Mouse (Mus musculus) hindlimb bud, embryonic 11.5 days (tissue): ENCODE data around the gene Srd5a2.
A peak's percentile ranks its signal among the peaks of the same experiment; 100 is the strongest.
"Not testable (repeated sequence)": the region's sequence is repeated elsewhere in the genome, so short reads cannot be mapped to it uniquely, and the experiment has no call there.

ENCODE experiments used
- DNase-seq: peaks from one replicate; pipeline ENCODE4 v3.0.0-alpha.2; 2012; ENCODE audit warnings: low read depth, low spot score; ENCODE audit errors: extremely low spot score

The Srd5a2 gene

GRCm38 (mm10) chr17:74047210-74048082, at the start of gene Srd5a2:
Gene Srd5a2 (minus strand): TSS chr17:74047916.
- no peak for DNase-seq

DNA sequence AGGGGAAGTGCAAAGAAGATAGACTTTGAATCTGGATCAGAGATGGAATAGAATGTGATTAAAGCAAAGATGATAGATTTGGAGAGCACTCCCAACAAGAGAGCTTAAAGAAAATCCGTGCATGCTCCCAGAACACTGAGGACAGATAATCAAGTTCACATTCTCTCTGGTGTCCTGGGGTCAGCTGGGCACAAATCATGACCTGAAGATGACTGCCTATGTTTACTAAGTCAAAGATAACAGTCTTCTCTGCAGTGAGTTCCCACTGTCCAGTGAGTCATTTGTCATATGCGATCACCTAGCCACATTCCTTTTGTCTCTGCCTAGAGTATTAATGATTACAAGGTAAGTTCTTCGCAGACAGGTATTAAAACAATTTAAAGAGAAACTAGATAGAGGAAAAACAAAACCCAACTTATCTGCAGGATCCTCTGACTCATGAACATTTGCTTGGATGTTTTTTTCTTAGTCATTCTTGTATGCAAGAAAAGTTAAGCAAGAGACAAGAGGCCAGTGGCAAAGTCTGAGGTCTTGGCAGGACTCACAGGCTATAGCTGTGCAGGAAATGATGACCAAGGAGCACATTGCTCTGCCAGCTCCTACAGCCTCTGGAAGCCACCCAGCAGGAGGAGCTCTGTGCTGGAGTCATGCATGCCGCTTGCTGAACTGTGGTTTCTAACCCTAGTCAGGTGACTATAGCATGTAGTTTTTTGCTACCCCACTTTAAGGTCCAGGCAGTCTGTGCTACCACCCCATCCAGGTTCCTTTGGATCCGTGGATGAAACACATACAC, 41.4 kb upstream of the Srd5a2 start:
- DNase-seq, result no peak

- DNase-seq, result no peak
Measured at GRCm38 (mm10) chr17:74088016-74088415, 40.3 kb upstream of the Srd5a2 start.

- no peak for DNase-seq
Measured at GRCm38 (mm10) chr17:74083370-74083769, 35.7 kb upstream of the Srd5a2 start.

DNA sequence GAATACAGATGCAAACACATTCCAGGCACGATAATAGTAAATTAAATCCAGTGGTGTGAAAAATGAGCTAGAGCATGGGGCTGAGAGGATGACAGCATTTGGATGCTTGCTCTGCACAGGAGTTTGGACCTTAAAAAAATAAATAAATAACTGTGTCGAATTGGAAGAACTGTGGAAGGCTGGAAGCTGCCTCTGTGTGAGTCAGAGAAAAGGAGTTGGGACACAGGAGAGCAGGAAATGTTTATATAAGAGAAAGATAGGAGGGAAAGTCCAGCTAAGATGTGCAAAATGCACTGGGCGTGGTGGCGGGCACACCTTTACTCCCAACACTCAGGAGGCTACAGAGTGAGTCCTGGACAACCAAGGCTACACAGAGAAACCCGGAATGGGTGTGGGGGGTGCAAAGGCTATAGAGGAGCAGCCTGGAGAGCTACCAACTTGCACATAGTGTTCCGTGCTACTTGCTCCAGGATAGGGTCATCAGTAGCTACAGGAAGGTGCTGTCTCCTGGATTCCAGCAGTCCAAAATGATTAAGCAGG, 32.4 kb upstream of the Srd5a2 start:
- DNase-seq, result no peak

GRCm38 (mm10) chr17:74078776-74079495, 31.2 kb upstream of the Srd5a2 start:
- DNase-seq, result no peak

GRCm38 (mm10) chr17:74073067-74073466, 25.4 kb upstream of the Srd5a2 start:
- not testable (repeated sequence) for DNase-seq

GRCm38 (mm10) chr17:74062763-74063162, 15.0 kb upstream of the Srd5a2 start:
- not testable (repeated sequence) for DNase-seq

GRCm38 (mm10) chr17:74048229-74048816, 607 bp upstream of the Srd5a2 start:
- no peak for DNase-seq

GRCm38 (mm10) chr17:74043754-74044153, 4.0 kb downstream of the Srd5a2 start:
- no peak for DNase-seq

GRCm38 (mm10) chr17:74020526-74021203, 27.1 kb downstream of the Srd5a2 start:
- DNase-seq, result peak; percentile 73

- no peak for DNase-seq
Measured at GRCm38 (mm10) chr17:74018281-74018680, 29.4 kb downstream of the Srd5a2 start.

GRCm38 (mm10) chr17:74017649-74018048, 30.1 kb downstream of the Srd5a2 start:
- DNase-seq, result no peak

- DNase-seq, result no peak
Measured at GRCm38 (mm10) chr17:74015128-74015527, 32.6 kb downstream of the Srd5a2 start.

DNA sequence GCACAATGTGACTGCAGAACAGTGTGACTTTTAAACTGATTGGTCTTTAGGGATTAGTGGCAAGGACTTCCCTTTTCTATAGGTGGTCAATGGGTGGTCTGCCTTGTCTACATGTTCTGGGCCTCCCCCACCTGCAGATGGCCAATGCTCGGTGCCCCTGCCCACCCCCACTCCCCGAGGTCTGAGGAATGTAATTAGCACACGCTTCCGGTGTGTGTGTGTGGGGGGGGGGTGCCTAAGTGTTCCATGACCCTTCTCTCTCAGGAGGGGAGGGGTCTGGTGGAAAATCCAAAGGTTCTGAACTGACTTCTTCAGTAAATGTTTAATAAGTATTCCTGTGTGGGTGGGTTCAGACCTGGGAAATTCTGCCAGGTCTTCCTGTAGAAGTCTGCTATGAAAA, 39.0 kb downstream of the Srd5a2 start:
- DNase-seq, result no peak

DNA sequence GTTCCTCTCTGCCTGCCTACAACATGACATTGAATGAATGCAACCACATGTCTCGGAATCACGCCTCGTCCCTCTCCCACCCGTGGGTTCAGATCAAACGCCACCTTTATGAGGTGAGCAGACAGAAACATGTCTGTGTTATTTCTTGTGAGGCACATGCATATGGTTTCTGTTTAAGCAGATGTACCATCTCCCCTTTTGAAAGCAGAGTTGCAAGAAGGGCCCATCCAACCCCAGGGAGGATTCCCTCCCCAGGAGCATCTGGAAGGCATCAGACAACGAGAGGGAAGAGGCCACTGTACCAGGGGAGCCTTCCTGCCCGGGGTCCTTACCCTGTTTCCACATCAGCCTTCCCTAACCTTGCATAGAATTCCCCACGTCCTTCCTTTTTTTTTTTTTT, 40.7 kb downstream of the Srd5a2 start:
- DNase-seq, result no peak

DNA sequence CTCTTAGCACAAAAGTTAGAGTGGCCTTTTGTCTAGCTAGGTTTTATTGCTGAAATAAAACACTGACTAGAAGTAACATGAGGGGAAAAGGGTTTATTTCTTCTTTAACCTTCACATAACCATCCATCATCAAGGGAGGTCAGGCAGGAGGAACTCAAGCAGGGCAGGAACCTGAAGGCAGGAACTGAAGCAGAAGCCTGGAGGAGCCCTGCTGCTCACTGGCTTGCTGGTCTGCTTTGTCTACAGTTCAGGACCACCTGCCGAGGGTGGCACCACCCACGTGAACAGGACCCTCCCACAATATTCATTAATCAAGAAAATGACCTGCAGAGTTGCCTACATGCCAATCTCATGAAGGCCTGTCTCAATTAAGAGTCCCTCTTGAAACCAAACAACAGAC, 45.3 kb downstream of the Srd5a2 start:
- no peak for DNase-seq

- DNase-seq, result no peak
Measured at GRCm38 (mm10) chr17:73995907-73996645, 51.6 kb downstream of the Srd5a2 start.

GRCm38 (mm10) chr17:73991264-73991663, 56.5 kb downstream of the Srd5a2 start:
- DNase-seq, result no peak
